Mouse (Mus musculus) heart, embryonic 15.5 days (tissue): ENCODE measurements around the gene Pax3. TPM values are rescaled to one million over a fixed set of nuclear protein-coding genes. Genes with fewer than 3 reads are reported as not detected.

ENCODE experiments used
- ATAC-seq: fragments of 200-750 bp; cut with Nextera tagmentation; replicated peaks from 2 replicates; pipeline ENCODE4 v1.8.0; 2017; ENCODE audit warnings: low read depth, moderate TSS enrichment; ENCODE audit not compliant: insufficient number of reproducible peaks, insufficient read depth, low FRiP score
- H3K27ac ChIP-seq: fragments of 300-500 bp; sonication (generic); 2 replicates; pipeline ENCODE4 v1.5.1; 2015; ENCODE audit warnings: mild to moderate bottlenecking, inconsistent platforms
- H3K27me3 ChIP-seq: fragments of 300-500 bp; sonication (generic); 2 replicates; pipeline ENCODE4 v1.6.1; 2015; ENCODE audit warnings: inconsistent platforms
- H3K36me3 ChIP-seq: fragments of 300-500 bp; sonication (generic); 2 replicates; pipeline ENCODE4 v1.6.1; 2015; ENCODE audit warnings: mild to moderate bottlenecking, inconsistent platforms
- H3K4me1 ChIP-seq: fragments of 300-500 bp; sonication (generic); replicated peaks from 2 replicates; pipeline ENCODE4 v1.6.1; 2015; ENCODE audit warnings: inconsistent platforms
- H3K4me2 ChIP-seq: fragments of 300-500 bp; sonication (generic); 2 replicates; pipeline ENCODE4 v1.6.1; 2015; ENCODE audit warnings: inconsistent platforms, mild to moderate bottlenecking, moderate library complexity
- H3K4me3 ChIP-seq: fragments of 300-500 bp; sonication (generic); 2 replicates; pipeline ENCODE4 v1.5.1; 2015; ENCODE audit warnings: mild to moderate bottlenecking, inconsistent platforms
- H3K9ac ChIP-seq: fragments of 300-500 bp; sonication (generic); 2 replicates; pipeline ENCODE4 v1.6.1; 2015; ENCODE audit warnings: mild to moderate bottlenecking, inconsistent platforms
- H3K9me3 ChIP-seq: fragments of 300-500 bp; sonication (generic); replicated peaks from 2 replicates; pipeline ENCODE4 v1.6.1; 2016; ENCODE audit warnings: inconsistent platforms
- WGBS: fragments of 180-500 bp; shearing (Covaris S2); methylation state at CpG from one replicate; pipeline ENCODE4 v1.1.7; 2015; ENCODE audit warnings: mixed read lengths; 5-methylcytosine and 5-hydroxymethylcytosine counted together
- polyA plus RNA-seq: library from polyadenylated mRNA; unstranded; fragments of >200 nt; fragmentation: Nextera tagmentation; extraction: Ambion mirVana; gene quantifications from 2 replicates; pipeline ENCODE4 v1.2.1, GENCODE M21; 2015

The Pax3 gene
- polyA plus RNA-seq, 1 experiment from 2014 or later = 0.15 TPM

DNA sequence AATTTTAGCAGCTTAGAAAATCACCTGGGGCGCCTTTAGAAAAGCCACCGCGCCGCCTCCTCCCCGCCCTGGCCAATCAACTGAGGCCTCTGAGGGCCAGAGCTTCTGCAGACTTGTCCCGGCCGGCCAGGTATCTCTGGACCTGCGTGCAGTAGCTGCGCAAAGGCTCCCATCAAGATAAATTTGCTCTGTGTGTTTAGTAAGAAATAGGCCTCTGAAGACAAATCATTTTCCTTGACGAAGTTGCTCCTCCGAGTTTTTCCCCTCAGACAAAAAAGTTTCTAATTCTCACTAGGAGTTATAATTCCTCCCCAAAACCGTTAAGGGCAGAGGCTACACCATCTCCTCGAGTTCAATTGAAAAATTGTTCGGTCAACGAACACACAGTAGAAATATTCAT lies 13.6 kb upstream of the Pax3 start:
- H3K9ac ChIP-seq = no peak overlapping the region
- no peak overlapping the region for H3K4me3 ChIP-seq
- H3K4me2 ChIP-seq = no peak overlapping the region
- H3K27ac ChIP-seq = no peak overlapping the region
- no peak for ATAC-seq
- no peaks in the 10 kb centered on the region for H3K4me1 ChIP-seq
- no peaks in the 10 kb centered on the region for H3K36me3 ChIP-seq
- H3K9me3 ChIP-seq = no peaks in the 10 kb centered on the region
- H3K27me3 ChIP-seq = peaks cover 100% of the 10 kb centered on the region
- 2% methylated on average over 15 of the region's 15 CpGs for WGBS

DNA sequence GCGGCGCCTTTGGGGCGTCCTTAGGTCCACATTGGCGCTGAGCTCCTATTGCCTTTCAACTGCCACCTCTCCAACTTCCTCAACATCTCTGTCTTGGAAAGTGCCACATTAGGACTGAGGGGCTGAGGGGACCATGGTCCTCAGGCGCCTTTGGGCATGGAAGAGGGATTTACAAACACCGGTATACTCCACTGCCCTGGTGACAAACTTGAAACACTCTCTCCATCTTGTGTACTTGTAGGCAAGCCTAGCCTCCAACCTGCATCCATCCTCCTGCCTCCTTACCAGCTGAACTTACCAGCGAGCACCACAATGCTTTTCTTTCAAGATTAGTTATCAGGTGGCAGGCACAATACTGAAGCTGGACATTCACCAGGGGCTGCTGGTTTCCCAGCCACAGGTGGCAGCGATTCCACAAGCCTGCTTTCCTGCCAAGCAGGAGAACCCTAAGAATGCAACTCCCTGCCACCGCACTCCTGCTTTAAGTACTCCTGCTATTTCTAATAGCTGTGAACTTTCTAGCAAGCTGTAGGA lies 11.4 kb upstream of the Pax3 start:
- Histone ChIP-seq H3K27ac (no peak overlapping the region), H3K36me3 (no peaks in the 10 kb centered on the region), H3K27me3 (peaks cover 100% of the 10 kb centered on the region), H3K4me1 (peaks cover 7% of the 10 kb centered on the region), H3K9ac (no peak overlapping the region), H3K9me3 (no peaks in the 10 kb centered on the region), H3K4me3 (no peak overlapping the region), H3K4me2 (no peak overlapping the region)
- no peak for ATAC-seq
- 5% methylated on average over 9 of the region's 9 CpGs for WGBS

DNA sequence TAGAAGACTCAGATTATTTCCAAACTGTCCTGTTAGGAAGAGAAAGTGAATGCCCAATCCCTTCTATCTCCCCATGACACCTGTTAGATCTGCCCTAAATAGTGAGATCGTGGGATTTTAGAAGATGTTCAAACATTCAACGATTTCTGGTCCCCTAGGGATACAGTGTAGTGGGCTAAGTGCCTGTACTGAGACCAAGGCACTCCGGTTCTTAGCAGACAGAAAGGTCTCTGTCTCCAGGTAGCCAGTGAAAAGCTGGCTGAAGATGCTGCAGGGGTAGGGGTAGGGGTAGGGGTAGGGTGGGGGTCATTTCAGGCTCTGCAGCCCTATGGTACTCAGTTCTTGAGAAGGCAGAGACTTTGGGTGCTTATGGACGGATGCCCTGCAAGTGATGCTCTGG lies 7.4 kb upstream of the Pax3 start:
- Histone ChIP-seq H3K27me3 (peaks cover 98% of the 10 kb centered on the region), H3K4me1 (peaks cover 13% of the 10 kb centered on the region), H3K4me3 (peak overlapping the region; percentile 54), H3K4me2 (peak overlapping the region; percentile 74), H3K27ac (no peak overlapping the region), H3K9ac (no peak overlapping the region), H3K36me3 (no peaks in the 10 kb centered on the region), H3K9me3 (no peaks in the 10 kb centered on the region)
- 25% methylated on average over 4 of the region's 4 CpGs for WGBS
- ATAC-seq = no peak

DNA sequence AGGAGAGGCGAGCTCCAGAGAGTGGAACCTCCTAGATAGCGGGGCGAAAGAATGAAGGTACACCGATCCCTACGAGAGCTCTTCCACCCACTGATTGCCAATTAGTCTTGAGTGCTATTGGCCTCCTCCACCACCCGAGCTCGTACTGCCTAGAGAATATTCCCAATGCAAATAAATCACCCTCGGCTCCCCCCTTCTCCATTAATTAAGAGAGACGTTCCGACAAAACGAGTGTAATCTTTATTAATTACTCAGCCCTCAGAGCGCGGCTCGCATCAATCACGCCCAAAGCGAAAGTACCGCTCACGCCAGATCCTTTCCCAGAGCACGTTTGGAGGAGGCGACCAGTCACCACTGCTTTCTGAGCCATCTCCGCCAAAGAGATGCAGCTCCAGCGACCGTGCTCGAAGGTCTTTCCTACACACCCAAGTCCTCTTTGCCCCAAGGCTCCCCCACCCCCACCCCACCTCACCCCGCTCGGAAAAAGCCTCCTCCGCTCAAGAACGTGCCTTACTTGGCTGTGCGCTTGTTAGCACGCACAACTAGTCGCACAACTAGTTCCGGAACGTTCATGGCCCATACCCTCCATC lies 6.8 kb upstream of the Pax3 start:
- Histone ChIP-seq H3K36me3 (no peaks in the 10 kb centered on the region), H3K27me3 (peaks cover 98% of the 10 kb centered on the region), H3K4me3 (peak overlapping the region; percentile 54), H3K9ac (no peak overlapping the region), H3K4me2 (peak overlapping the region; percentile 74), H3K4me1 (peaks cover 13% of the 10 kb centered on the region), H3K9me3 (no peaks in the 10 kb centered on the region), H3K27ac (no peak overlapping the region)
- under 1% methylated on average over 33 of the region's 33 CpGs for WGBS
- no peak; the same call in 1 of the 2 replicates for ATAC-seq

DNA sequence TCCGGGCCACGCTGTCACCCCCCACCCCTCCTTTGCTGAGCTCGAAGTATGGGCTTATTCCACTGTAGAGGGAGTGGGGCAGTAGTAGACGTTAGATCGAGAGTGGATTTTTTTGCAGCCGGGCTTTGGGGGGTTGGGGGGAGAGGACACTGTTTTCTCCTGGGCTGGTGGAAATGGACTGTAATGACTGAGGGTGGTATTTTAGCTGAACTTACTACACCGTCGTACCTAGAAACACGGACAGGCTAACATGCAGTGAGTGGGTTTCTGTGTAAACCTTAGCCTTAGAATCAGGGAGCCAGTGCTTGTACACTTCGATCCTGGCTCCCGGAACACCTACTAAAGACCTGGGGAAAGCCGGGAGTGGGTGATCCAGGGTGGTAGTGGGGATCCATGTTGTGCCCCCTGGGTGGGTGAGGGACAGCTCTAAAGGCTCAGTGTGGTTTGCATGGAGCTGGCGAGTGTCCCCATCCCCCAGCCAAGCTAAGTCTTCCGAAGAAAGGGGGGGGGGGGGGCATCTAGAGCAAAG lies 6.2 kb upstream of the Pax3 start:
- H3K9ac ChIP-seq = no peak overlapping the region
- no peaks in the 10 kb centered on the region for H3K36me3 ChIP-seq
- WGBS = 2% methylated on average over 13 of the region's 14 CpGs
- H3K4me2 ChIP-seq = peak overlapping the region; percentile 74
- no peaks in the 10 kb centered on the region for H3K9me3 ChIP-seq
- H3K4me3 ChIP-seq = peak overlapping the region; percentile 54
- H3K27me3 ChIP-seq = peaks cover 98% of the 10 kb centered on the region
- H3K27ac ChIP-seq = no peak overlapping the region
- peaks cover 13% of the 10 kb centered on the region for H3K4me1 ChIP-seq
- ATAC-seq = no peak

DNA sequence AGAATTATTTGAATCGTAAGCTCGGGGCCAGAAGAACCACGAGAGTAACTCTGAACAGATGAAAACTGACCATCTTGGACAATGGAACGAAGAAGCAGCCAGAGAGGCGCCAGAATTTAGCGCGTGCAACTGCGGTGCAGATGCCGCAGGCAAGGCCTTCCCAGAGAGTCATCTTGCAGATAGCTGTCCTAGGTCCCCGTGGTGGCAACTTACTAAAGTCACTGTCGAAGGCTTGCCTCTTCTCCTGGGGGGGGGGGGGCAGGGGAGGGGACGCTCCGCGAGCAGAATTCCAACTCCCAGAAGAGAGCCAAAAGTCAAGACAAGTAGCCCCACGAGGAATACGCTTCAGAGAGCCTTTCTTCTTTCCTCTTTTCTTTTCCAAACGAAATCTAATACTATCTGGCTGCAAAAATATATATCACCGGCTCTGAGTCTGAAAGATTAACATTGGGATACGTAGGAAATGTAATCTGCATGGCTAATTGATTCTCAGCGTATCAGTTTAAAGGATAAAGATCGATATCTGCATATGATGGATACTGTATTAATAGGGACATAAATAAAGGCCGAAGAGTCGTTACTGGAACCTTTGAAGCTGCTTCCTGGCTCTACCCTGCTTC lies 5.6 kb upstream of the Pax3 start:
- peak overlapping the region; percentile 54; the same call in 1 of the 2 replicates for H3K4me3 ChIP-seq
- no peak overlapping the region for H3K4me2 ChIP-seq
- H3K9ac ChIP-seq = no peak overlapping the region
- H3K9me3 ChIP-seq = no peaks in the 10 kb centered on the region
- peaks cover 13% of the 10 kb centered on the region for H3K4me1 ChIP-seq
- WGBS = 2% methylated on average over 23 of the region's 23 CpGs
- no peaks in the 10 kb centered on the region for H3K36me3 ChIP-seq
- H3K27me3 ChIP-seq = peaks cover 98% of the 10 kb centered on the region
- H3K27ac ChIP-seq = no peak overlapping the region
- no peak for ATAC-seq

DNA sequence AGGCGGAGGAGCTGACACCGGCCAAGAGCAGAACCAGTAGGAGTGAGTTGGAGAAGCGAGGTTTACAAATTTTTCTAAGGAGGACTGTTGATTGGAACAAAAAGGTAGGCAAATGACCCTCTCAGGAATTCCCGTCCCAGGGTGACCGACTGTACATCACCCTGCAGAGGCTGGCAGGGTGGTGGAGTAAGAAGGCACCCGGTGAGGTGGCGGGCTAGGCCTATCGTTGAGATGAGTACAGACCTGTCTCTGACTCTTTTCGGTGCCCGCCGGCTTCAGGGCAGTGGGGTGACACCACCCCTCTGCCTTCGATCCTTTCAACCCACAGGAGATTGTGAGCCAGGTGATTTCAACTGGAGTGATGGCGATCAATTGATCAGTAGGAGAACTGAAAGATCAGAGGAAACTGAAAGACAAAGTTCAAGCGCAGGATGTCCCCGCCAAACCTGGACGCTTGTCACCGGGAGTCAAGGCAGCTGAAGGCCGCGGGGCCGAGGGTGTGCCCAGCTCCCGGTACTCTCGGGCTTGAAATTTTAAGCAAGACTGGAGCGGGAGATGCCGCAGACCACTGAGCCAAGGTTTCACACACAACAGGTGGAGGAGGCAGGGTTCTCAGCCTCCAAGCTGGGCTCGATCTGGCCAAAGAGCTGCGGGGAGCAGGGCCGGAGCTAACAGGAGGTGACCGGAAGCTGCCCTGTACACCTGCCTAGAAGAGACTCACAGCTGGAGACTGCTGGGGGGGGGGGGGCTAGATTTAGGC lies 4.5 kb upstream of the Pax3 start:
- no peaks in the 10 kb centered on the region for H3K9me3 ChIP-seq
- ATAC-seq = no peak
- no peak overlapping the region for H3K27ac ChIP-seq
- peaks cover 22% of the 10 kb centered on the region for H3K4me1 ChIP-seq
- H3K9ac ChIP-seq = no peak overlapping the region
- peaks cover 98% of the 10 kb centered on the region for H3K27me3 ChIP-seq
- 2% methylated on average over 28 of the region's 28 CpGs for WGBS
- H3K36me3 ChIP-seq = no peaks in the 10 kb centered on the region
- no peak overlapping the region for H3K4me2 ChIP-seq
- H3K4me3 ChIP-seq = no peak overlapping the region

DNA sequence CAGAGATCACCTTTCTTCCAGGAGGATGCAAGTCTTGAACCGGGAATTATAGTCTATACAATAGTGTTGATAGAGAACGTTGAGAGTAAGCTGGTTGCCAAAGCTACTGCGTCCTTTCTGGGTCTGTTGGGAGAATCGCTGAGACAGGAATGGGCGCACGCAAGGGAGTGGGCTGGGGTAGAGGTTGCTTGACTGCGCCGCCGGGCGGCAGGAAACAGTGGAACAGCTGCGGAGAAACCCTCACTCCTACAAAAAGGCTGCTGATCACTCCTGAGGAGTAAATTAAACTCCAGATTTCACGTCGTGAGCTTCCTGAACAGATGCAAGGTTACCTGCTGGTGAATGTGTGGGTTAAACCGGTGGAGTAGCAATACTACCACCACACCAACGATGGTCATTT lies 3.3 kb upstream of the Pax3 start:
- ATAC-seq = no peak
- Histone ChIP-seq H3K36me3 (no peaks in the 10 kb centered on the region), H3K9ac (no peak overlapping the region), H3K9me3 (no peaks in the 10 kb centered on the region), H3K27me3 (peaks cover 98% of the 10 kb centered on the region), H3K27ac (no peak overlapping the region), H3K4me2 (no peak overlapping the region), H3K4me1 (peaks cover 26% of the 10 kb centered on the region), H3K4me3 (no peak overlapping the region)
- WGBS = 4% methylated on average over 15 of the region's 15 CpGs

DNA sequence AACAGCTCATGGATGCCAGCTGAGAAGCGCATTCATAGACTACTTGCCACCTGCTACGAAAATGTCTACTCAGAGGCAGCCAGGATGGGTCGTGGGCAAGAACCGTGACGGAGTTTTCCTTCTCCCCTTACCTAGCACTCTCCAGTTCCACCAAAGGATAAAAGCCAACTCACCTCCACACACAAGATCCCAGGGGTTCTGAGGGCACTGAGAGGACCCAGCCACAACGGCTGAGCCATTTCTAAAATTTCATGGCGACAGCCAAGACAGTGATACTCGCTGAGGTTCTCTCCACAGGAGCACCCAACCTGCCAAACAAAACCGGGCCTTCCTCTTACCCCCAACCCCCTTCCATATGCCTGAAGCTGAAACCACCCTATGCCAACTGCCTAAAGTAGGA lies 2.3 kb upstream of the Pax3 start:
- H3K9me3 ChIP-seq = no peaks in the 10 kb centered on the region
- no peak overlapping the region for H3K4me2 ChIP-seq
- peaks cover 28% of the 10 kb centered on the region for H3K4me1 ChIP-seq
- WGBS = 3% methylated on average over 9 of the region's 9 CpGs
- peaks cover 98% of the 10 kb centered on the region for H3K27me3 ChIP-seq
- no peak for ATAC-seq
- H3K36me3 ChIP-seq = no peaks in the 10 kb centered on the region
- H3K27ac ChIP-seq = no peak overlapping the region
- no peak overlapping the region for H3K9ac ChIP-seq
- no peak overlapping the region for H3K4me3 ChIP-seq

DNA sequence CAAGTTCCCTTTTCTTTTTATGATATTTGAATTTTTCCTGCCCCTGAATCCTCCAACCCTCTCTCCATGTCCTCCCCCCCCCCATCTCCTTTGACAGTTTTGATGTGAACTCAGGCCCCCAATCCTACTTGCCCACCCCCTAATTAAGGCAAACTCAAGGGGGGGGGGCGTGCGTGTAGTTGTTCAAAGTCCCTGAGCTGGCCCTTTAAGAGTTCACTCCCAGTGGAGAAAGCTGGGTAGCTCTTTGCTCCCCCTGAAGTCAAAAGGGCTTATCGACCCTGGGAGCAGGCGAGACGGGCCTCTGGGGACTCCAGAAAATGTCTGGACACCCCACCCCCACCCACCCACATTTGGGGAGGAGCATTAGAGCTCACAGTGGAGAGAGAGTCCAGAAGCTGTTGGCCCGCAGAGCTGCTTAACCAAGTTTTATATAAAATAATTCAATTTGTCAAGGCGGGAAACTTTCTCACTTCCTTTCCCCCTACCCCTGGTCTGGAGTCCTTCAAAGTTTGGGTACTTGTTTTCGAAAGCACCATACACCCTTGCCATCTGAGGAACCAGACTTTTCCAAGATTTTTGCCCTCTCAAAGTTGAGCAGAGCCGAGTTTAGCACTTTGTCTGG lies 1.5 kb upstream of the Pax3 start:
- 2% methylated on average over 9 of the region's 9 CpGs for WGBS
- no peak overlapping the region for H3K9ac ChIP-seq
- no peak overlapping the region for H3K27ac ChIP-seq
- no peak overlapping the region for H3K4me2 ChIP-seq
- peaks cover 22% of the 10 kb centered on the region for H3K4me1 ChIP-seq
- no peak overlapping the region for H3K4me3 ChIP-seq
- peaks cover 97% of the 10 kb centered on the region for H3K27me3 ChIP-seq
- ATAC-seq = no peak
- no peaks in the 10 kb centered on the region for H3K9me3 ChIP-seq
- no peaks in the 10 kb centered on the region for H3K36me3 ChIP-seq
